Mouse (Mus musculus) lung, postnatal 4 days (tissue): ENCODE data around the gene Slc25a35.
"Not testable (repeated sequence)": the region's sequence is repeated elsewhere in the genome, so short reads cannot be mapped to it uniquely, and the experiment has no call there.

Experiments used
- DNase-seq, 2 experiments: peaks; one replicate each; pipeline ENCODE4 v3.0.0; 2021

Slc25a35 gene

DNA sequence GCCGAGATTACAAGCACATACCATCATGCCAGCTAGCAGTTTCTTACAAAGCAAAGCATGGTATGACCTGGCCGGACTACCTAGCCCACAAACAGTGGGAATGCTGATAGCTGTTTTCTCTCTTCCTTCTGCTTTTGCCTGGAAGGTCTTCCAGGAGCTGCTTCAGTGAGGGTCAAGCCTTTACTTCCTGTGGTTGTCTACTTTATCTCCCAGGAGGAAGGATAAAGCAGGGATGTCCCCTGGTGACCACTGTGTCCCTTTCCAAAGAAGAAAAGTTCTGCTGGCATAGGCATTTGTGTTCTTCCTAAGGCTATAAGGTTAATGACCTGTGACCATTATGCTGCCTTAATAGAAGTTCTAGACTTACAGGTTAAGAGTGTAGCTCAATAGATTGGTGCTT is 4.5 kb upstream of the Slc25a35 start:
- no peak for DNase-seq

DNA sequence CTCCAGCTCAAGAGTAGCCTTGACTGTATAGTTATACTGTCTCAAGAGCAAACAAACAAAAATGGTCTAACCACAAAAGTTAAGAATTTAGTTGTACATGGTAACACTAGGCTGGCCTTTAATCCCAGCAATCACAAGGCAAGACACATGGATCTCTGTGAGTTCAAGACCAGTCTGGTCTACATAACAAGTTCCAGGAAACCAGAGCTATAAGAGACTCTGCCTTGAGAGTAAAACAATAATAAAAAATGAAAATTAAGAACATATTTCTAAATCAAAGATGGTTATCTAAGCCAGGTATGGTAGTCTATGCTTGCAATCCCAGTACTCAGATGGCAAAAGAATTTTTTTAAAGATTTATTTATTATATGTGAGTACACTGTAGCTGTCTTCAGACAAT is 2.9 kb upstream of the Slc25a35 start:
- no peak for DNase-seq

DNA sequence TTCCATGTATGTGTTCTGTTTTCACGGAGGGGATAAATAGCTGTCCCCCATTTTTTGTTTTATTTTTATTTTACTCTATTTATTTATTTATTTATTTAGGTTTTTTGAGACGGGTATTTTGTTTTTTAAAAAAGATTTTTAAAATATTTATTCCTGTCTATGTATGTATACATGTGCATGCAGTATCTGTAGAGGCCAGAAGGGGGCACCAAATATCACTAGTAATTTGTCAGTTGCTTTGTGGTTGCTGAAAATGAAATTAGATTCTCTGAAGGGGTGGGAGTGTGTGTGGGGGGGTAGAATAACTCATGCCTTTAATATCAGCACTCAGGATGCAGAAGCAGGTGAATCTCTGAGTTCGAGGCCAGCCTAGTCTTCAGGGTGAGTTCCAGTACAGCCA is 2.1 kb upstream of the Slc25a35 start:
- DNase-seq = peak in 1 of 2 experiments; percentile 73

GRCm38 (mm10) chr11:68966554-68966953 is 1.4 kb upstream of the Slc25a35 start:
- DNase-seq = no peak

DNA sequence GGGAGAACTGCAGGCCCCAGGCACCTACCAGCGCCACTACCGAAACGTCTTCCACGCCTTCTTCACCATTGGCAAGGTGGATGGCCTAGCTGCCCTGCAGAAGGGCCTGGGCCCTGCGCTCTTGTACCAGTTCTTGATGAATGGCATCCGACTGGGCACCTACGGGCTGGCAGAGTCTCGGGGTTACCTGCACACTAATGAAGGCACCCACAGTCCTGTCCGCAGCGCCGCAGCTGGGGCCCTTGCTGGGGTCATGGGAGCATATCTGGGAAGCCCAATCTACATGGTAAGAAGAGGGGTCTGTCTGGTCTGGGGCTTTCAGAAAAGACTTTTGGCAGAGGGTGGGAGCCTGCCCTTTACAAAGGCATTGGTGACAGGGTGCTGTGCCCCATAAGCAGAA is 821 bp downstream of the Slc25a35 start:
- no peak for DNase-seq

- DNase-seq = peak; percentile 43 to 73
These were observed 2.3 kb downstream of the Slc25a35 start for GRCm38 (mm10) chr11:68970232-68970631.

DNA sequence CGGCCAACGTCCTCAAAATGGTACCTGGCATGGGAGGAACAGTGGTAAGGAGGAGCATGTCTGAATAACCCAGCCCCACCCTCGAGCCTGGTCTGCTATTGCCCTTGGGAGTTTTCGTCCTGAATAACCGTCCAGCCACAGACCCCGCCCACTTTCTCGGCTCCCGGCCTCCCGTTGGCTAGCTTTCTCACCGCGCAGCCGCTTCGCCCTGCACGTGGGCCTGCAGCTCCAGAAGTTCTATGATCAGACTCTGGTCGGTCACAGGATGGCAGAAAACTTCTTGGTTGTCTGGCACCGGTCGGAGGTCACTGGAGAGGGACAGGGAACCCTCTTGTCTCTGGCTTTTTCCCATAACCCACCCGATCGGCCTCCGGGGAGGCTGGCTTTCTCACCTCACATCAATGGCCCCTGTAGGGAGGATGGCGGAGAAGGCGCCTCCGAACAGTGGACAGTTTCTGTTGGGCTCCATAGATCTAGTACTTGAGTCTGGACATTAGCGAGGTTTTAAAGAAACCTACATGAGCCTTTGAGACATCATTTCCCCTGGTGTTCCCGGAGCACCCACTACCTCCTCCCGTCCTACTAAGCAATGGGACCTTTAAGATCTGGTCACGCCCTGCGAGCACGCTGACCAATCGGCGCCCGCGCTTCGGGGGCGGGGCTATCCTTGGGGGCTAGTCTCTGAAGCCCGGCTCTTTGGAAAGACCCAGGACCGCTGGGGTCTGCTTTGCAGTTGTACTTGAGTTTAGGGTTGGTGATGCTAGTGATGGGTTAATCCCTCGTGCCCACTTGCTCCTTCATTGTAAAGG is 5.5 kb downstream of the Slc25a35 start:
- peak; percentile 88 to 89 for DNase-seq

DNA sequence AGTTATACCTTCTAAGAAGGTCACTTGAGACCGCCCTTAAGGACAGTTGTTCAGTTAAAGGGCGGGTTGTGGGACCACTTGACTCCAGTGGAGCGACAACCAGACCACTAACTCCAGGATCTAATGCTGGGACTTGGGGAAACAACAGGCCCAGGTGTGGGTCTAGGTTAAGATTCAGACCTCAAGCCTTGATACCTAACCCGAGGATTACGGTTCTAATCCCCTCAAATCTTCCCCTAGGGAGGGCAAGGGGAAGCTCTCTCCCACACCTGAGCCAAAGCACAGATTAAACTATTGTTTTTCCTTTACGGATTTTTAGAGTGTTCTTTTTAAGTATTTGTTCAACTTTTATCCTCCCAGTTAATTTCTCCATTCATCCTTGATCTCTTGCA is 6.1 kb downstream of the Slc25a35 start:
- DNase-seq = no peak

GRCm38 (mm10) chr11:68975085-68975484 is 7.2 kb downstream of the Slc25a35 start, which contains the start of gene Rangrf:
Gene Rangrf, minus strand, starts transcription at chr11:68975185.
- no peak for DNase-seq

GRCm38 (mm10) chr11:68975601-68976000 is 7.7 kb downstream of the Slc25a35 start:
- no peak for DNase-seq

GRCm38 (mm10) chr11:68979320-68979733 is 11.4 kb downstream of the Slc25a35 start:
- DNase-seq = no peak

DNA sequence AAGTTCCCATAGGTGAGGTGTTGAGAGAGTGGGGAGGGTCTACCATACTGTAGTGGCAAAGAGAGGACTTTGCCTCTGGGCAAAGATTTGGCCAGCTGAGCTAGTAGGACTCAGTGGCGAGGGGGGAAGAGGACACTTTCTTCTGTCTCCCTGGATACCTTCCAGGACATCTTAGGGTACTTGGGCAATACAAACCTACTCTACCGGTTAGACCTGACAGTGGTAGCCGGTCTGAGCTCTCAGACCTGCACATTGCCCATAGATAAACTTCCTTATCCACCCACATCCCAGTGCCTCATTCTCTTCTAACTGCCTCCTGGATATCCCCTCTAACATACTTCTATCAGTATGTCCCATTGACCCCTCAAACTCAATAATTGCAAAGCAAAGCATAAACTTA is 13.0 kb downstream of the Slc25a35 start:
- DNase-seq = no peak

DNA sequence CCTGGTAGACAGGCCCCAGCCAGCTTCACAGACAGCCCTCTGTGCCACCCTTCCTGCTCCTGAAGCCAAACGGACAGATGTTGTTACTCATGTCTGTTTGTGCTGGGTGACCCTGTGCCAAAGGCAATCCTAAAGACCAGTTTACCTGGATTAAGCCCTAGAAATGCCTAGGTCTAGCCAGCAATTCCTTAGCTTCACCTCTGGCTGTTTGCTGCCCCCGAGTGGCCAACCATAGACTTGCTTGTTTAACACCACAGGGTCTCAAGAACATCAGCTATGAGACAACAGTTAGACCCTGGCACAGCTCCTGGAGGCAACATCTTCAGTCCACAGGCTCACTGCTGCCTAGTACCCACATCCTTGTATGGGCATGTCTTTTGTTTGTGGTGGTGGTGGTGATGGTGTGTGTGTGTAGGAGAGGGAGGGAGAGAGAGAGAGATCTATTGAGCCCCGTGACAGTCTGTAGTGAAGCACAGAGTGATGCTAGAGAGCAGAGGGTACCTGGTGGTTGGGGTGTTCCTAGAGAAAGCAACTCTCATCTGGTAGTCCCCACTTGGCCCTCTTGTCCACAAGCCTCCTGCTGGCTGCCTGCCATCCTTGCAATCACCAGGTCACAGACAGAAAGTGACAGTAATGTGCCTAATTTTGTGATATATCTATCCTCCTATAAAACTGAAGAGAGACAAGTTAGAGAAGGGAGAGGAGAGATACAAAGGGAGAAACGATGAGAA is 14.9 kb downstream of the Slc25a35 start:
- peak; percentile 73 to 83 for DNase-seq

GRCm38 (mm10) chr11:68987365-68987882 is 19.5 kb downstream of the Slc25a35 start:
- no peak for DNase-seq

GRCm38 (mm10) chr11:68988341-68988740 is 20.4 kb downstream of the Slc25a35 start:
- DNase-seq = peak in 1 of 2 experiments; percentile 57

GRCm38 (mm10) chr11:68993122-68993521 is 25.2 kb downstream of the Slc25a35 start:
- DNase-seq = no peak

- DNase-seq = no peak
These were observed 26.4 kb downstream of the Slc25a35 start for GRCm38 (mm10) chr11:68994377-68994776.

DNA sequence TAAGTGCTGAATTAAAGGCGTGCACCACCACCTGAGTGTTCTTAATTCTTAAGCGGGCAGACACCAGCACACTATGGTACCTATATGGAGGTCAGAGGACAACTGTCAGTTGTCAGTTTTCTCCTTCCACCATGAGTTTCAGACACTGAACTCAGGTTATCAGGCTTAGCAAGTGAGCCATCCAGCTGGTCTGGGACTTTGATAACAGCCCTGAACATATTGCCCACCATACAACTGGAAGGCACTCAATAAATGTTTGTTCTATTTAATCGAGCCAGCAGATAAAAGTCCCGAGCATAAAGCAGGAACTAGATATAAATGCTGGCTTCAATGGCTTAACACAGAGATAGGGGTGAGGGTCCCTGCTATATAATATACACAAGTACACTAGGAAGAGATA is 29.1 kb downstream of the Slc25a35 start:
- no peak for DNase-seq

- not testable (repeated sequence) for DNase-seq
These were observed 34.9 kb downstream of the Slc25a35 start for GRCm38 (mm10) chr11:69002782-69003181.

GRCm38 (mm10) chr11:69003592-69003991 is 35.7 kb downstream of the Slc25a35 start:
- peak in 1 of 2 experiments; percentile 23 for DNase-seq

- DNase-seq = no peak
These were observed 37.3 kb downstream of the Slc25a35 start for GRCm38 (mm10) chr11:69005193-69005592.

- DNase-seq = not testable (repeated sequence)
These were observed 38.6 kb downstream of the Slc25a35 start for GRCm38 (mm10) chr11:69006575-69006974.

GRCm38 (mm10) chr11:69008182-69009121 is 40.5 kb downstream of the Slc25a35 start, which contains the start of gene Pfas:
Gene Pfas, minus strand, starts transcription at chr11:69008460.
- peak; percentile 94 to 95 for DNase-seq
